7 mouse cellular contexts compared by ENCODE assay signal in genomic region chr1:87327165-87327861, GRCm38 (mm10). TPM values are rescaled to one million over a fixed set of nuclear protein-coding genes. Genes with fewer than 3 reads are reported as not detected.
DNase-seq lines count a peak whose midpoint lies in the region; ATAC-seq and TF ChIP-seq lines count a peak whose summit lies in the region.

No protein-coding gene starts in this region.

- TF ChIP-seq RAD21 in MEL (IDR thresholded peaks at IDR 0.05; ENCODE audit: low read depth, low read length): no peak

- no peak for TF ChIP-seq EP300 in MEL (IDR thresholded peaks at IDR 0.05; ENCODE audit: low read depth in 1 of 2, low read length in 2 of 2)

- H3K9ac ChIP-seq in MEL (ENCODE audit: control insufficient read depth, low read depth, low read length, poor library complexity, severe bottlenecking): peak overlapping the region; percentile 98
- H3K9ac ChIP-seq in embryonic facial prominence, embryonic 13.5 days: peak overlapping the region; percentile 97

- no peak for TF ChIP-seq CTCF in C2C12 (IDR thresholded peaks at IDR 0.05; ENCODE audit: control insufficient read depth, insufficient read depth, insufficient read length)
- peak in 2 of 3 experiments; percentile 5 to 44; a peak in 3 of 6 replicates for TF ChIP-seq CTCF in MEL (IDR thresholded peaks at IDR 0.05 in 2 of 3, conservative IDR thresholded peaks at IDR 0.05 in 1 of 3; ENCODE audit: control insufficient read depth in 1 of 3, insufficient read depth in 1 of 3, low read depth in 2 of 3, low read length in 3 of 3, poor library complexity in 1 of 3, severe bottlenecking in 1 of 3)

- peak in 1 of 2 experiments; percentile 50; a peak in 1 of 4 replicates for TF ChIP-seq POLR2A in MEL (IDR thresholded peaks at IDR 0.05; ENCODE audit: control insufficient read depth in 1 of 2, insufficient read depth in 1 of 2, low read depth in 1 of 2, low read length in 2 of 2, poor library complexity in 1 of 2)

- peaks cover 16% of the 10 kb centered on the region for H3K36me3 ChIP-seq in C2C12 (ENCODE audit: control insufficient read depth, insufficient read depth)
- H3K36me3 ChIP-seq in MEL (ENCODE audit: control insufficient read depth in 1 of 2, insufficient read depth in 2 of 2, low read length in 2 of 2): peaks cover 4 to 34% of the 10 kb centered on the region in 2 experiments
- H3K36me3 ChIP-seq in embryonic facial prominence, embryonic 13.5 days: 0 out of 2 replicates have a peak, but pooled peaks cover 2% of the 10 kb centered on the region
- peaks cover 22% of the 10 kb centered on the region for H3K36me3 ChIP-seq in midbrain, embryonic 10.5 days

- H3ac ChIP-seq in C2C12 (ENCODE audit: control insufficient read depth, insufficient read length, low read depth): peak overlapping the region; percentile 98

- DNase-seq in MEL (ENCODE audit: low read depth, low spot score): peak; percentile 67
- peak; percentile 57 for DNase-seq in heart, postnatal 4 days
- peak; percentile 15 to 23 for DNase-seq in left cerebral cortex, postnatal 14 days (ENCODE audit: low spot score in 2 of 2)
- DNase-seq in midbrain, embryonic 10.5 days (ENCODE audit: low spot score): no peak
- peak; percentile 19 for DNase-seq in skeletal muscle tissue, adult 2 months (ENCODE audit: low read depth, low spot score)

- peaks cover 10 to 19% of the 10 kb centered on the region in 2 experiments for H3K4me1 ChIP-seq in MEL (ENCODE audit: control insufficient read depth in 1 of 2, insufficient read depth in 2 of 2, low read length in 2 of 2)
- H3K4me1 ChIP-seq in embryonic facial prominence, embryonic 13.5 days: peaks cover 8% of the 10 kb centered on the region
- H3K4me1 ChIP-seq in midbrain, embryonic 10.5 days: peaks cover 19% of the 10 kb centered on the region

- under 1% methylated on average over 47 of the region's 53 CpGs for WGBS in embryonic facial prominence, embryonic 13.5 days
- under 1% methylated on average over 52 of the region's 53 CpGs for WGBS in midbrain, embryonic 10.5 days

- H3K4me2 ChIP-seq in embryonic facial prominence, embryonic 13.5 days: peak overlapping the region; percentile 64

- peak overlapping the region; percentile 64 for H3K27ac ChIP-seq in MEL (ENCODE audit: control insufficient read depth, low read depth, low read length)
- H3K27ac ChIP-seq in embryonic facial prominence, embryonic 13.5 days: peak overlapping the region; percentile 92
- H3K27ac ChIP-seq in midbrain, embryonic 10.5 days (replicated peaks): peak overlapping the region; percentile 96

- H3K79me2 ChIP-seq in C2C12 (ENCODE audit: control insufficient read depth, insufficient read depth) (peaks cover 54% of the 10 kb centered on the region), MEL (ENCODE audit: control insufficient read depth, insufficient read depth, low read length, poor library complexity) (peaks cover 38% of the 10 kb centered on the region)

- H3K4me3 ChIP-seq in C2C12 (ENCODE audit: insufficient read depth, poor library complexity, severe bottlenecking) (peak overlapping the region; percentile 84), MEL (ENCODE audit: control insufficient read depth in 1 of 2, insufficient read depth in 1 of 2, low read depth in 2 of 2, low read length in 2 of 2) (peak overlapping the region; percentile 79 to 96)
- H3K4me3 ChIP-seq in embryonic facial prominence, embryonic 13.5 days: peak overlapping the region; percentile 92
- peak overlapping the region; percentile 96 for H3K4me3 ChIP-seq in midbrain, embryonic 10.5 days

- peaks cover 46% of the 10 kb centered on the region for H3K79me3 ChIP-seq in C2C12 (ENCODE audit: low read depth)

- H3K27me3 ChIP-seq in C2C12 (ENCODE audit: control insufficient read depth, insufficient read depth, insufficient read length) (no peaks in the 10 kb centered on the region), MEL (ENCODE audit: control insufficient read depth in 1 of 2, insufficient read depth in 2 of 2, low read length in 2 of 2) (no peaks in the 10 kb centered on the region)
- H3K27me3 ChIP-seq in embryonic facial prominence, embryonic 13.5 days: no peaks in the 10 kb centered on the region
- H3K27me3 ChIP-seq in midbrain, embryonic 10.5 days (ENCODE audit: low read depth, poor library complexity, severe bottlenecking): 0 out of 2 replicates have a peak, but pooled peaks cover 5% of the 10 kb centered on the region

- intact Hi-C loops in left cerebral cortex, postnatal 14 days (cut with DNase I): no loop called here

- H3K9me3 ChIP-seq in MEL (replicated peaks; ENCODE audit: insufficient read depth, low read length): no peaks in the 10 kb centered on the region
- H3K9me3 ChIP-seq in embryonic facial prominence, embryonic 13.5 days: no peaks in the 10 kb centered on the region
- H3K9me3 ChIP-seq in midbrain, embryonic 10.5 days (replicated peaks): no peaks in the 10 kb centered on the region

- peak; percentile 56 for ATAC-seq in embryonic facial prominence, embryonic 13.5 days (ENCODE audit: insufficient number of reproducible peaks, insufficient read depth, low FRiP score, low TSS enrichment, low read depth)

TF ChIP-seq in C2C12, 6 proteins besides CTCF, POLR2A, EP300 and RAD21:
- no peak for TF ChIP-seq MYOD1 (IDR thresholded peaks at IDR 0.05; ENCODE audit: control insufficient read depth, insufficient read length, low read depth)

TF ChIP-seq in MEL, 35 proteins besides CTCF, POLR2A, EP300 and RAD21 (continues in another document):
- TF ChIP-seq USF1 (IDR thresholded peaks at IDR 0.05; ENCODE audit: low read depth, low read length) (0 out of 2 replicates have a peak, but pooled peaks have one; percentile 3), POLR2AphosphoS2 (IDR thresholded peaks at IDR 0.05; ENCODE audit: low read length) (no peak), NRF1 (IDR thresholded peaks at IDR 0.05; ENCODE audit: insufficient read depth, low read depth, low read length, poor library complexity, severe bottlenecking) (no peak), E2F4 (IDR thresholded peaks at IDR 0.05; ENCODE audit: borderline replicate concordance, low read depth, low read length) (no peak), MAZ (IDR thresholded peaks at IDR 0.05; ENCODE audit: low read depth, low read length) (no peak), MXI1 (IDR thresholded peaks at IDR 0.05; ENCODE audit: low read depth, low read length) (peak; percentile 61), GATA1 (IDR thresholded peaks at IDR 0.05; ENCODE audit: low read depth, low read length) (no peak), HCFC1 (IDR thresholded peaks at IDR 0.05; ENCODE audit: low read depth, low read length) (no peak), TBP (IDR thresholded peaks at IDR 0.05; ENCODE audit: low read depth, low read length) (0 out of 2 replicates have a peak, but pooled peaks have one; percentile 17), UBTF (IDR thresholded peaks at IDR 0.05; ENCODE audit: borderline replicate concordance, insufficient read depth, low read depth, low read length) (0 out of 2 replicates have a peak, but pooled peaks have one; percentile 64), MEF2A (IDR thresholded peaks at IDR 0.05; ENCODE audit: extremely low read depth, insufficient replicate concordance, low read depth, low read length, poor library complexity, severe bottlenecking) (no peak), MYC (IDR thresholded peaks at IDR 0.05; ENCODE audit: low read depth, low read length) (peak; percentile 38; the same call in 1 of the 2 replicates), NELFE (IDR thresholded peaks at IDR 0.05; ENCODE audit: low read depth, low read length) (no peak), USF2 (IDR thresholded peaks at IDR 0.05; ENCODE audit: borderline replicate concordance in 1 of 2, insufficient read depth in 1 of 2, low read depth in 1 of 2, low read length in 2 of 2) (no peak), CHD1 (IDR thresholded peaks at IDR 0.05; ENCODE audit: low read depth, low read length) (no peak; the same call in 1 of the 2 replicates), POLR2AphosphoS5 (IDR thresholded peaks at IDR 0.05; ENCODE audit: borderline replicate concordance, low read depth, low read length) (no peak), ZMIZ1 (IDR thresholded peaks at IDR 0.05; ENCODE audit: low read depth, low read length) (no peak; the same call in 1 of the 2 replicates), BHLHE40 (IDR thresholded peaks at IDR 0.05; ENCODE audit: borderline replicate concordance, low read depth, low read length) (no peak), ZNF384 (IDR thresholded peaks at IDR 0.05; ENCODE audit: low read depth, low read length) (no peak), SIN3A (IDR thresholded peaks at IDR 0.05; ENCODE audit: low read length) (peak; percentile 50), ELF1 (IDR thresholded peaks at IDR 0.05; ENCODE audit: low read depth, low read length) (no peak), ETS1 (IDR thresholded peaks at IDR 0.05; ENCODE audit: low read depth, low read length) (no peak), TCF12 (IDR thresholded peaks at IDR 0.05; ENCODE audit: low read depth, low read length) (no peak), SMC3 (IDR thresholded peaks at IDR 0.05; ENCODE audit: low read depth, low read length) (no peak), JUND (IDR thresholded peaks at IDR 0.05; ENCODE audit: low read depth, low read length) (no peak), CHD2 (IDR thresholded peaks at IDR 0.05; ENCODE audit: low read length) (no peak), MYB (IDR thresholded peaks at IDR 0.05; ENCODE audit: low read depth, low read length) (no peak), ZKSCAN1 (IDR thresholded peaks at IDR 0.05; ENCODE audit: low read depth, low read length) (no peak), MAFK (IDR thresholded peaks at IDR 0.05; ENCODE audit: borderline replicate concordance, low read depth, low read length) (no peak), MAX (IDR thresholded peaks at IDR 0.05; ENCODE audit: low read length) (peak; percentile 32), RCOR1 (IDR thresholded peaks at IDR 0.05; ENCODE audit: low read depth, low read length) (no peak), GABPA (IDR thresholded peaks at IDR 0.05; ENCODE audit: low read depth, low read length) (no peak), KAT2A (conservative IDR thresholded peaks at IDR 0.05; ENCODE audit: low read depth, low read length) (no peak), ZC3H11A (IDR thresholded peaks at IDR 0.05; ENCODE audit: low read depth, low read length) (no peak)

RNA-seq across cellular contexts. Expression of gene Gigyf2, which starts 0.5 kb away (rescaled TPM):
- polyA plus RNA-seq in C2C12 (2012; fragmentation: generic; extraction: Trizol) (14.4 TPM), MEL (2012; ENCODE audit: insufficient read depth in 1 of 2, insufficient read length in 2 of 2, low read depth in 1 of 2, low replicate concordance in 2 of 2, missing spikeins in 1 of 2) (10 to 100 TPM in 1 of 2 experiments, not detected in 1; 70.6 TPM)
- total RNA-seq in MEL (2012; rRNA removed): 27.1 and 28.5 TPM in 2 replicates
- polyA plus RNA-seq in embryonic facial prominence, embryonic 13.5 days (2015; fragmentation: Nextera tagmentation; extraction: Ambion mirVana): 66.8 TPM in 2 replicates
- 10 to 100 TPM; 46.6 to 46.9 TPM for total RNA-seq in heart, postnatal 4 days (2021)
- 10 to 100 TPM; 81.0 to 82.5 TPM for total RNA-seq in left cerebral cortex, postnatal 14 days (2021)
- polyA plus RNA-seq in midbrain, embryonic 10.5 days (2016; fragmentation: Nextera tagmentation; extraction: Ambion mirVana): 49.1 and 52.4 TPM in 2 replicates
